Mouse (Mus musculus): Measurements from ENCODE around the gene Stk26.

Stk26 gene

DNA sequence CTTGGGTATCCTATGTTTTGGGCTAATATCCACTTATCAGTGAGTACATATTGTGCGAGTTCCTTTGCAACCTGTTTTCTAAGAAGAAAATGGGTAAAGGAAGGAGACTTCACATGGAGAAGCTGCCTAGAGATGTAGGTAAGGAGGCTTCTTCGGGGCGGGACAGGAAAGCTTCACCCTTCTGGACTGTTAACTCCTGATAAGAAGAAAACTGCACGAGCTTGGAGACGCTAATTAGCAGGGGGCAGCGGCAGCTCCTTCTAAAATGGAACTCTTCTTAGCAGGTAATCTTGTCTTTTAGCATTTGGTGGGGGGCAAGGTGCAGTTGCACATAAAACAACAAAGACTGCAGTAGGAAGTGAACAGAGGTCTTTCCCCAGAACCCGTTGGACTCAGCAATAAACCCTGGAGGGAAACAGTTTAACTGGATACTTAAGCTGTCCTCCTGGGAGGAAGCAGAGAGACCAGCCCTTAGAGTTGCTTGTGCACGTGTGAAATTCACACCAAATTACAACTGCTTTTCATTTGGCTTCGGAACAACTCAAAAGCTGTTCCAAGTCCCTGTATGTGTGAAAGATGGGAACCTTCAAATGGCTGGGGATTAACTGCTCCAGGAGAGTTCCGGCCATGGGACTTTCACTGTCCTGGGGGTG, 86.2 kb downstream of the Stk26 start:
- no peak for DNase-seq (ENCODE audit: low read depth, low spot score)

DNA sequence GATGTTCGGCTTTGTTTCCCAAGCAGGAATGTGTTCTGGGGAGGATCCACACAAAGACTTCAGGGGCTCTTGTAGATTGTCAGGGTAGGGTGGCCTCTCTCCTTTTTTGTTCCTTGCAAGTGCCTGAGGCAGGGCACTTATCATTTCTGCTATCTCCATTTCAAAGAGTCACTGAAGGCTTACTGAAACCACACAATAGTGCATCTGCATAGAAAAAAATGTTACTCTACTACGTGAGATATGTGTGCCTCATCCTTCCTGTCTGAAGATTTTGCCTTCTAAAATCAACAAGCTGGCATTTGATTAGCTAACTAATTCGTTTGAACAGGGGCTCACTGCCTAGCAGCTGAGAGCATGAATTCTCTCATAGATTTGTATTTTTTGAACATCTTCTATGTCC, 89.5 kb downstream of the Stk26 start:
- DNase-seq (ENCODE audit: low read depth, low spot score): no peak

DNA sequence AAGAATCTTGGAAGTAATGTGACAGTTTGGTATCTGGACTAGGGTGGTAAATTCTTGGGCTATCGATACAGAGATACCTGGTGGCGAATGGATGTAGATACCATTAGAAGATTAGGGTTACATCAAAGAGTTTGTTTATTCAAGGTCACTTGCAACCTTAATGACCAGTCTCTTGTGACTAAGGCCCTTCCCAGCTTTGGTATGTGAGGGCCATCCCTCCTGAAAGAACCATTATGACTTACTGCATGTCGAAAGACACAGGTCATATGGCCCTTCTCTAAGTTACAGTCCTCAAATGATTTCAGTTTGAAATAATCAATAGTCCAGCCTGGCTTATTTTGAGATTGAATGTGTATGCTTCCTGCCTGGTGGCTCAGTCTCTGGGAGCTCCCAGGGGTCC, 96.3 kb downstream of the Stk26 start:
- no peak for DNase-seq (ENCODE audit: low read depth, low spot score)

DNA sequence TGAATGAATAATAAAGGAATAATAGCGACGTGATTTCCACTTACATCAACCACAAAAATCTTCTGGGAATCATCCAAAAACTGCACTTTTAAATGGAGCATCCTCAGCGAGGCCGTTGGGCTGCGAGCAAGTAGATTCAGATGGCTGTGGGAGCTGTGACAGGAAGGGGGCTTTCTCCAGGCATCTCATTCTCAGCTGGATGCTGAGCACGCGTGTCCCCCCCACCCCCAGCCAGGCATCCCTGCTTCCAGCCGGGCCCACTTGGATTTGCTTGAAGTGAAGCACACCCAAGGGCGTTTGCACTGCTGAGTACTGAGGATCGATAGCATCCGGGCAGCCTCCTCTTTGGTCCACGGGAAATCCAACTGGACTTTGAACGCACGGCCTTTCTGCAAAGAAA, 101.8 kb downstream of the Stk26 start, which contains the start of gene Frmd7:
Frmd7 (minus strand) TSS at position 101 of the 400 bp plus-strand sequence.
- no peak for DNase-seq (ENCODE audit: low read depth, low spot score)
